Mouse (Mus musculus) thymus, adult 2 months (tissue): ENCODE measurements around the gene Cs.
A peak's percentile ranks its signal among the peaks of the same experiment; 100 is the strongest.

ENCODE experiments used
- CTCF ChIP-seq: fragments of 200-500 bp; IDR thresholded peaks from 2 replicates; pipeline ENCODE4 v1.5.1; 2012; ENCODE audit warnings: mild to moderate bottlenecking, control low read depth, low read length, moderate library complexity, borderline replicate concordance; ENCODE audit not compliant: control insufficient read depth, poor library complexity, insufficient read depth; ENCODE audit errors: extremely low read depth
- POLR2A ChIP-seq: fragments of 200-500 bp; IDR thresholded peaks from 2 replicates; pipeline ENCODE4 v1.6.1; 2012; ENCODE audit warnings: mild to moderate bottlenecking, low read length, control low read depth, moderate library complexity; ENCODE audit not compliant: control insufficient read depth, poor library complexity, insufficient read depth; ENCODE audit errors: extremely low read depth

- TF ChIP-seq CTCF: peak; percentile 79
- TF ChIP-seq POLR2A: peak; percentile 57; the same call in 1 of the 2 replicates
Measured at GRCm38 (mm10) chr10:128376455-128377211, 39.1 kb downstream of the Cs start, which contains the start of gene Ankrd52.
